Mouse (Mus musculus) ES-CJ7 (cell line): ENCODE measurements at regions not wholly inside any gene's neighbourhood (a gene's known extent, or its start where the extent isn't known, plus 50 kb on each side); places are given as distances from the start of the nearest gene placed in this dataset.

Experiments
- DNase-seq: peaks from one replicate; pipeline ENCODE4 v3.0.0; 2011; ENCODE audit warnings: low read depth, low spot score

- DNase-seq, result no peak
Observed at GRCm38 (mm10) chr2:59406976-59407375, 77.5 kb upstream of the Dapl1 start.

DNA sequence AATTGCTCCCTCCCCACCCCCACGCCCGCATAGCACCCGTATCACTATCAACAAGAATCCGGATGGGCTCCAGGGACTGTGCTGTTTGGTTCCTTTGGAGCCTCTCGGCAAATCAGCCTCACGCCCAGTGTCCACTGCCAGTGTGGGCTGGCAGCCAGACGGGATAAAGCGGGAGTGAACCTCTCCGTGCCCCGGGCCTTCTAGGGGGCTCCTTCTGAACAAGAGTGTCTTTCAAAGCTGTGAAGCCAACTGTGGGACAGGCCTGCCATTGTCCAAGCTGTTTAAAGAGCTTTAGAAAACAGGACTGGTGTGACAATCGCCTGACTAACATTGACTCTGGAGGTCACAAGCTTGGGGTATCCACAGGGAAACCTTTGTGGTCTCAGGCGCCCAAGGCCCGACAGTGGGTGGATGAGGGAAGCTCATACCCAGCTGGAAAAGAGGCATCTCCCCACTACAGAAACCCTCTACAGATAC lies 76.9 kb upstream of the Dapl1 start:
- no peak for DNase-seq

GRCm38 (mm10) chr2:59408040-59408587 lies 76.3 kb upstream of the Dapl1 start:
- DNase-seq, result no peak

DNA sequence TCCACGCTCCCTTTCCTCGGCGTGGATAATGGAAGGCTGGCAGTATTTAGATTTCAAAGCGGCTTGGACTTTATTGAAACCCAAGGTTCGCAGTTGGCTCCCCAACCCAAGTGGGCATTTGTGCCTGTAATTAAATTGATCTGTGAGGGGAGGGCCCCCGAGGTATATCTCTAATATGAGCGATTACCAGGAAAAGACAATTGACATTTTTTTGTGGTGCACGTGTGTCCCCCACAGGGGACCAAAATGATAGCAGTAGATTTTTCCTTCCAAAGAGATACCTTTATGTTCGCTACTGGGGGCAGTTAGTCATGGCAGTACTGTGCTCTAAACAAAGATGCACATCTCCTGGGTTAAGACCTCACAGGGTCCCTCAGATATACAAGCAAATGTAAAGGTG lies 69.8 kb upstream of the Dapl1 start:
- DNase-seq, result no peak

DNA sequence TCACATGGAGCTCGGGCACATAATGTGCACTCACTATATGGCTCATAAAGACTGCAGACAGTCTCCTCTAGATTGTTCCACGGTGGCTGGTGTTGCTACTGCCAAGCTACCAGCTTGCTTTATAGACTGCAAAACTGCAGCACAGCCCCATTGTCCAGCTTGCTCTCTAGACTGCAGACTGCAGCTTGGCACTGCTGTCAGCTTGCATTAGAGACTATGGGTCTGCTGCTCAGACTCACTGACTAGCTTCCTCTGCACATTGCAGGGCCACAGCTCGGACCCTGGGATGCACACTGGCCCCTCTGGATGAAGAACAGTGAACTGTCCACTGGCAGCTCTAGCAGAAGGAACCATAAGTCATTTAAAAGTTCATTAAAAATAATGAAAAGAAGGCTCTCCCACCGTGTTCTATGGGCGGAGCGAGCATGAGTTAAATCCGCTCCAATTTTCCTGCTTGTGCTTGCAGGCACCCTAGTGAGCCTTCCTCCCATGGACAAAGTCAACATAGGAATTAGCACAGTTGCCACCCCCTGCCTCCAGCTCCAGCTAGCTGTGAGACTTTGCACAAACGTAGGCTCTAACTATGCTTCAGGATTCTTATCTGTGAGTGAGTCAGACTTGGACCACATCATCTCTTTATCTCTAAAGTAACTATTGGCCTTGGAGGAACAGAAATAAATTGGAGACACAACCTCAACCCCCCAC lies 67.8 kb upstream of the Dapl1 start:
- no peak for DNase-seq

DNA sequence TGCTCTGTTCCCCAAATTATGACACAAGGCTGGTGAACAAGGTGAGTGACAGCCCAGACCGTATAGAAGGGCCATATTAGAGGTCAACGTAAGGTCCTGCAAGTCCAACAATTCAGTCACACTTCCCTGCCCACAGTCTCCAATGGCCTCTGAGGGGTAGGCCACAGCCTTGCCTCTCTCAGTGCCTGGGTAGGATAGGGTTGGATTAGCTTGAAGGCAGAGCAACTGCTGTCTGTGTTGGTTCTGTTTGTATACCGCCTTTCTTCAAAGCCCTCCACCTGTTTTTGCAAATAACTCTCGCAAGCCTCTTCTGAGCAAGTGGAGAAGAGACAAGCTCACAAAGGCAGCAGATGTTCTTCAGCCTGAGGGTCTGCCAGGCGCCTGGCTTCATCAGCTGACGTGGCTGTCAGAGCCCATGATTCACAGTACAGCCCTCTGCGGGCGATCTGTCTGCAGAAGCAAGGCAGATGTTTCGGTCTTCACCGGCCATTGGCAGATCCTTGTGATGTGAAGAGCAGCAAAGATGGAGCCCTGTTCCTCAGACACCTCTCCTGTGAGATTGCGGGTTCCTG lies 67.0 kb upstream of the Dapl1 start:
- DNase-seq, result no peak

DNA sequence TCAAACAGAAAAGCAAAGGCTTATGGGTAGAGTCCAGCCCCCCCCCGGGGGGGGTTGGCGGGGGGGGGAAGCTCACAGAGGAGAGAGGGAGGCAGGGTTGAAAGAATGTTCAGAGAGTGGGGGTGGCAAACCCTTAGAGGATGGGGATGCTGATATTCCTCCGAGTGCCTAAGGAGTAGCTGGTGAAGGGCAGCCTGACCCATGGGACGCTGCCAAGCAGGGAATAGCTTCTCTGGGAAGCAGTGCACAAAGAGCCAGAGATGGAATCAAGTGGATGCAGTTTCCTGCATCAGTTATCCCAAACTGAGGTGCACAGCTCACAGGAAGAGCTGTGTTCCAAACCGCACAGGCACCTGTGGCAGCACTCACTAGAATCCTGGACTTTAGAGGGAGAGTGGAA lies 64.0 kb upstream of the Dapl1 start:
- DNase-seq, result no peak

DNA sequence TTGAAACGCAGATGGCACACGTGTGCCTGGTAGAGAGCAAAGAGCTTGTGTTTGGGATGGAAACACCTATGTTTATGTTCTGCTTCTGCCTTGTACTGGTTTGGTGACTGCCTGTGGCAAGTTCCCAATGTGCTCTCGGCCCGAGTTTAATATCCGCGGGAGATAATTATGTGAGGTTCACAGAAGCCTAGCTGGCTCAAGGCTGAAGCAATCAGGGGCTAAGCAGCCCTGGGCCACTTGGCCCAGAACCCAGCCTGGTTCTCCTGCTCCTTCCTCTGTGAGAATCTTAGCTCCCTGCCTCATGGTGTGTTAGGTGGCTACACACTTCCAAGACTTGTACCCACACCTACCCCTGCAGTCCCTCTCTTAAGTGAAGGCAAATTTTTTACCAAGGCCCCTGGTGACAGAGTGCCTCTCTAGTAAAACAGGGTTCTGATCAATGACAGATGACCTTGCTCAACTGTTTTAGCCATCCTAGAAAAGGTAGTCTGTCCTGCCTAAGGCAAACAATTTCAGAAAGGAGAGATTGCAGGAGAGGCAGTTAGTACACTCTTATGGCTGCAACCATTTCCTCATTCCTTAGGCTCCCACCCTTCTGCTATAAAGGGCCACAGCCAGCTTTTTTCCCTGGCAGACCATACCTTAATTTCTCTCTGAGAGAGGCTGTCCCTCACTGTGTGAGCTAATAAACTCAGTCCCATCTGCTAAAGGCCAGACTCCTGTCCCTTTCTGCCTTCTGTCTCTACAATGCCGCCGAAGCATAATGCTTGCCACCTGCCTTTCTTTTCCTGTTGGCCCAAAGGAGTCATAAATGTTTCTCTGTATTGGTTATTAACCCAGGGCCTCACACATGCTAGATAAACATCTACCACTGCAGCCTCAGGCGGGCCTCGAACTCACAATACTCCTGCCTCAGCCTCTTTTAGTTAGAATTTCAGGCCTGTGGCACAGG lies 61.9 kb upstream of the Dapl1 start:
- DNase-seq, result no peak

DNA sequence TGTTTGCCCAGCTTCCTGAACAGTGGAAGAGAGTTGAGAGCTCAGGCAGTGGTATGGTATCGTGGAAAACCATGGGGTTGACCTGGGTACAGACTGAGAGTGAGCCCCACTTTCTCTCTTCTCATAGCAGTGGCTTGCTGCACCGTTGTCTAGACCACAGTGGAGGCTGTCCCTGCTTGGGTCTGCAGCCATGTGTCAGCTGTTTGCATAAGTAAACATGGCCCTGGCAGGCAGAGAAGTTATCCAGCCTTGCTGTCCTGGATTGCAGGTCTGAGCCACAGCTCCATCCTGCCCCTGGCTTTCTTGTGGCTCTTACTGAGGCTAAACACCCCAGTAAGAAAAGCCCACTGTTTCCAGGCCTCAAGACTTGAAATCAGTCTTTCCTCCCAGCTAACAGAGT lies 60.2 kb upstream of the Dapl1 start:
- no peak for DNase-seq

- DNase-seq, result peak; percentile 61
Observed at GRCm38 (mm10) chr2:59424729-59425128, 59.7 kb upstream of the Dapl1 start.

DNA sequence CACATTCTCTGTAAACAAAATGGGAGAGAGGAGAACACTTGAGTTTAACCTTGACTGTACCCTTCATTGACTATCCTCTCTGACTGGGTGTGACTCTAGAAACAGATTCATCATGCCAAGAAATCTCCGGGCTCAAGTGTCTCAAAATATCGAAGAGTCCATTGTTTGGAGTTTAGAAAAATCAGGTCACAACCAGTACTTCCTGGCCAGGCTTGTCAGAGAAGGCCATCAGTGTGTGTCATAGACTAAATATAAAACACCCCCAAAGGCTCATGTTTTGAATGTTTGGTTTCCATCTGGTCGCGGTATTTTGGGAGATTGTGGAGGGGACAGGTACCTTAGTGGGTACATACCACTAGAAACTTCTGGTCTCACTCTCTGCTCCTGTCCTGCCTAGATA lies 58.6 kb upstream of the Dapl1 start:
- DNase-seq, result no peak

GRCm38 (mm10) chr2:59431466-59431865 lies 53.0 kb upstream of the Dapl1 start:
- DNase-seq, result peak; percentile 28

DNA sequence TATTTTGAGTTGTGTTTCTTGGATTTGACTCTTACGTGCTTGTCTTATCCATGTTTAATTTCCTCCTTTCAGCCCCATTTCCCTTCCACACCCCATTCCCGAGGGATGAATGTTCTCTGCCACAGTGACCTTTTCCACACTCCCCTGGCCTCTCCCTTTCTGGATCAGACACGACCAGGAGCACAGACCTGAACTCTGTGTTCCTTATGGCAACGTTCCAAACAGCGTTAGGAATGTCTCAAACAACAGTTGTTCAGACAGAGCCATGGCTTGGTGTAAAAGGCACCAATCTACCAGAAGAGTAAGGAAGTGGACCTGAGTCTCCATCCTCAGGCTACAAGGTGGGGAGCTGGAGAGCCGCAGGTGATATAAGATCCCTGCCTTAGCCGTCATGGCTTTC lies 52.6 kb upstream of the Dapl1 start:
- no peak for DNase-seq
